Mouse (Mus musculus) liver, postnatal 0 days (tissue): ENCODE measurements around the gene Bach2.

Experiments
- CTCF ChIP-seq: sonication (generic); IDR thresholded peaks from 2 replicates; pipeline ENCODE4 v1.5.1; 2016; ENCODE audit warnings: antibody characterized with exemption, low read depth
- EP300 ChIP-seq: IDR thresholded peaks from 2 replicates; pipeline ENCODE4 v1.6.1; 2016; ENCODE audit warnings: antibody characterized with exemption, low read depth, mild to moderate bottlenecking

DNA sequence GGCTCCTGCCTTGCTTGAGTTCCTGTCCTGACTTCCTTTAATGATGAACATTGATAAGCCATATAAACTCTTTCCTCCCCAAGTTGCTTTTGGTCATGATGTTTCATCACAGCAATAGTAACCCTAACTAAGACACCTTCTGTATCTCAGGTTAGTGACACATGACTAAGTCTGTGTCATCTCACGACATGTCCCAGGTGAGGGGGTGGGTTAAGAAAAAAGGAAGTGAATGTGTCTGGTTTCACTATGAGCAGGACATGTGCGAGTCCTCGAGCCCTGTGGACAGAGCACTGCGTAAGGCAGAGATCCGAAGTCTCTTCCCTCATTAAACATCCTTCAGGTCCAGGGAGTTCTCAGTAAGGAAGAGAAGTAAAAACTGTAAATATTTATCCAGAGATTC, 162.9 kb downstream of the Bach2 start:
- TF ChIP-seq CTCF (no peak), EP300 (no peak)
